Mouse (Mus musculus): ENCODE measurements around the gene Optc.

- TF ChIP-seq CTCF (conservative IDR thresholded peaks at IDR 0.05; ENCODE audit: low read length), result no peak
- TF ChIP-seq POU5F1 (IDR thresholded peaks at IDR 0.05; ENCODE audit: borderline replicate concordance, low read length), result no peak
Measured at GRCm38 (mm10) chr1:133871241-133871640, 36.6 kb downstream of the Optc start.
